Mouse (Mus musculus): Measurements from ENCODE around the gene Arl5c.
A peak's percentile ranks its signal among the peaks of the same experiment; 100 is the strongest.

Arl5c gene

DNA sequence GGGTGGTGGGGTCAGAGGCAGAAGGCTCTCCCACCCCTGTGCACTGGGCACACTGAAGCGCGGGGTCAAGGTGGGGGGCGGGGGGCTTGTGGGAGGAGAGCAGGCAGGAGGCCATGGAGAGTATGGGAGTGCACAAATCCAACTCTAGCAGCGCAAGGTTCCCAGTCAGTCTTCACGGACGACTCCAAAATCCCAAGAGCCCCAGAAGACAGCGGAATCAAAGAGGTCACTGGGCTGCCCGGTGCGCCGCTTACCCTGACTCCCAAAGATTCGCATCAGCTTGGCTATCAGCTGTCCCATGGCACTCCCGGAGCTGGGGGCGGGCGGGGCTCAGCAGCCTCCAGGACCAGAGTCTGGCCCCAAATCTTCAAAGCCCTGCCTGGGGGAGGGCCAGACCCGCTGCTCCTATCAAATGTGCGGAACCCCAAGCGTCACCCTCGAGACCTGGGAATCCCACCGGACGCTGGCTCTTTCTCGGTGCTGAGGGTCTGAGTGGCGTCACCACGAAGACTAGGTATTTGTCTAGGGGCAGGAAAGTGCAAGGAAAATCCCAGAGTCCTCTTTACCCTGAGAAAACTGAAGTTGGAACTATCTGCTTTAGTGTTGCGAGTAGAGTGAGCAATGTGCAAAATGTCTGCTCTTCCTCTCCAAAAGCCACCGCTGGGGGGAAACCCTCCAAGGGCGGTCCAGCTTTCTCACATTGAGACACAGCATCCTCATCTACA, at the start of gene Arl5c:
Gene Arl5c (minus strand): TSS at position 618 of the 725 bp plus-strand sequence.
- DNase-seq (ENCODE audit: low read depth) = no peak

DNA sequence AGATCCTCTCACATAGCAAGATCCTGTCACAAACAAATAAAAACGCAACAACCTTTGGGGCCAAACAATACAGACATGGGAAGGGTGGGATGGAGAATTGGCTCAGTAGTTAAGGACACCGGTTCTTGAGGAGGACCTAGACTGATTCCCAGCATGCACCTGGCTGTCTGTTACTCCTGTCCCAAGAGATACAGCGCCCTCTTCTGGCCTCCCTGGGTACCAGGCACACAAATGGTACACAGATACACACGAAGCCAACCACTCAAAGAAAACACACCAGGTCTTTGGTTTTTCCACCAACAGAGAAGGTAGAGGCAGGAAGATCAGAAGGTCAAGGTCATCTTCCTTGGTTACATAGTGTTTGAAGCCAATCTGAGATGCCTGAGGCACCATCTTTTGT, 49.6 kb upstream of the Arl5c start:
- no peak for DNase-seq (ENCODE audit: low read depth)

DNA sequence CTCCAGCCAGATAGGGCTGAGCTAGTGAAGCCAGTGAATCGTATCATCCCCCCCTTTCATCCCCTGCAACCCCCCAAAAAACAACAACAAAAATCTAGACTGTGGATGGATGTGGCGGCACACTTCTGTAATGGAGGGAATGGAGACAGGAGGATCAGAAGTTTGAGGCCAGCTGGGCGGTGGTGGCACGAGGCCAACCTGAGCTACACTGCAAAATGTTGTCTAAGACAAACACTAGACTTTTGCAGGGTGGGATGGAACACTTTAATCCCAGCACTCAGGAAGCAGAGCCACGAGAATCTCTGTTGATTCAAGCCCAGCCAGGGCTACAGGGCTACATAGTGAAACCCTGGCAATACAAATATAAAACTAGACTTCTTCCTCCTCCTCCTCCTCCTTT, 48.1 kb upstream of the Arl5c start:
- no peak for DNase-seq (ENCODE audit: low read depth)

DNA sequence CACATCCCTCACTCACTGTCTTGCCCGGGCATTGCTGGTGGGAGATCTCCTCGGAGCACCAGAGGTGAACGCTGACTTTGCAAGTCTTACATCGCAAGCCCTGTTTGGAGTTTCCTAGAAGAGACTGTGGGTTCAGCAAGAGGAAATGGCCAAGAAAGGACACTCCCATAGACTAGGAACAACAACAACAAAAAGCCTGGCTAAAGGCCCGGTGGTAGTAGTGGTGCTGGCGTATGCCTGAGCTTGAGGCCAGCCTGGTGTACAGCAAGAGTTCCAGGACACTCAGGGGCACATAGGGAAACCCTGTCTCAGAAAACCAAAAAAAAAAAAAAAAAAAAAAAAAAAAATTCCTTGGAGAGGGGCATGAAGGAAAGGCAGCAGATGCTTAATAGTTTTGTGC, 46.8 kb upstream of the Arl5c start:
- no peak for DNase-seq (ENCODE audit: low read depth)

DNA sequence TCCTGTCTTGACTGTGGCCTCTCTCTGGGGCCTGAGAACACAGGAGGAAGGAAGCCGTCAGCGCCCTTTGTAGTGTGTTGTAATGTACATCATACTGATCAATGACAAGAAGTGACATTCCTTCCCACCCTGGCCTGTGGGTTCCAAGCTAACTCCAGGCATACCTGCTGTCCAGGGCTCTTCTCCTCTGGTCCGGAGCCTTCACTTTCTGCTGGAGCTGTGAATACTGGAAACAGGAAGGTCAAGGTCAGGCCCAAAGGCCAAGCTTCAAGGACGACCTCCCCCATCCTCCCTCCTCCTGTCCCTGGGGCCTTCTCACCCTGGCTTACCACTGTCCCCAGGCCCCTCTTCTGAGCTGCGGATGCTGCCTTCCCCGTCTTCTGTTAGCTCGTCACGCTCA, 45.0 kb upstream of the Arl5c start:
- DNase-seq (ENCODE audit: low read depth) = no peak

DNA sequence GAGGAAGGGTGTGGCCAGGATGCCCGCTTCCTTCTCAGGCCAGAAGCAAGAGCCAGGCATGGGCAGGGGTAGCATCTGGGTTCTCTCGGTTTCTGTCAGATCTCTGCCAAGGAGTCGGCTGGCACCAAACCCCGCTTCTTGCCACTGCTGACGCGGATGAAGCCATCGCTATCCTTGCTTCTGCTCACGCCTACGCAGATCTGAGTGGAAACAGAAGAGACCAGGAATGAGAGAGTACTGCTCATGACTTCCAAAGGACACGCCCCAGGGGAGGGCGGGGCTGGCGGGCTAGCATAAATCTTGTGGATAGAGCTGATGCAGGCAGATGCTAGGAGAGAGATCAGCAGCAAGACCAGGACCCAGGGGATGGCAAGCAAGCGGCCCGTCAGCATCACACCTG, 41.9 kb upstream of the Arl5c start:
- no peak for DNase-seq (ENCODE audit: low read depth)

DNA sequence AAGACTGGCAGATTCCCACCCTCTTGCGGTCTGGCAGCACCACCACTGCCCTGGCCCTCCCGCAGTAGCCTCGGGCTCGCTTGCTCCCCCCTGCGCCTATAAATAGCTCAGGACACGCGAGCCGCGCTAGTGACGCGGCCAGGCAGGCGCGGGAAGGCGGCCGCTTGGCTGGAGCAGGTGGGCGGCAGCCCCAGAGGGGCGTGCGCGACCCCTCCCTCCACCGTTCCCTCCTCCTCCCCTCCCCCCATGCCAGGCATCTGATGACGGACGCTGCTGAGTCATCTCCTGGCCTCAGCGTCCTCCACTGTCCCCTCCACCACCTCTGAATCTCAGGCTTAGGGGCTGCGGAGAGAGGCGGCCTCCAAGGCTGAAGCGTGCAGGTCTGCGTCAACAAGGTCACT, 40.0 kb upstream of the Arl5c start:
- DNase-seq (ENCODE audit: low read depth) = no peak

DNA sequence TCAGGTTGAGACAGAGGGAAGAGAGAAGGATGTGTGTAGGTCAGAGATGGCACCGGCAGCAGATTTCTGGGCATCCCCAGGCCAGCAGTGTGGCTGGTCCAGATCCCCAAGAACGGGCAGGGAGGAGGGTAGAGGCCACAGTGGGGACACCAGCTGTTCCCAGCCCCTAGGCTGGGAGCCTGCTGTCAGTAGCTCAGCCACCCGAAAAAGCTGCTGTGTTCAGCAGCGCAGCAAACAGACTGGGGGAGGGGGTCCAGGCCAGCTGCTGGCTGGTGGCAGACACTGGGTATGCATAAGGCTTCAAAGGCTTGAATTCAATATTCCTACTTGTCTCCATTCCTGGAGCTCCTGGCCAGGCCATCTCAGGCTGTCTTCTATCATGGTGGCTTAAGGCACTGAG, 38.9 kb upstream of the Arl5c start:
- no peak for DNase-seq (ENCODE audit: low read depth)

DNA sequence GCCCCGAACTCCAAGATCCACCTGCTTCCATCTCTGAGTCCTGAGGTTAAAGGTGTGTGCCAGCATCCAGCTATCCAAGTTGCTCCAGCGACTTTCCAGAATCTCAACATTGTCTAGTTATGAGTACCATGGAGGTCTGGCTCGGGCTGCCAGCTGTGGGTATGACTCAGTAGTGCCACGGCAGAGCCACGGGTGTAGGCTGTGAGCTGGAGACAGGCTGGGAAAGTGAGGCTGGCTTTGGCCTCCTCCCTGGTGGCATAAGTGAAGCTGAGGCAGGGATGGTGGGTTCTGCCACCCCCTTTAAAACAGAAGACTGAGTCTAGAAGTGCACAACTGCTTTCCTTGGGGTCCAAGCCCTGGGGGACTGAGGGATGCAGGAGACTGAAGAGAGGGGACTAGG, 38.1 kb upstream of the Arl5c start:
- DNase-seq (ENCODE audit: low read depth) = no peak

DNA sequence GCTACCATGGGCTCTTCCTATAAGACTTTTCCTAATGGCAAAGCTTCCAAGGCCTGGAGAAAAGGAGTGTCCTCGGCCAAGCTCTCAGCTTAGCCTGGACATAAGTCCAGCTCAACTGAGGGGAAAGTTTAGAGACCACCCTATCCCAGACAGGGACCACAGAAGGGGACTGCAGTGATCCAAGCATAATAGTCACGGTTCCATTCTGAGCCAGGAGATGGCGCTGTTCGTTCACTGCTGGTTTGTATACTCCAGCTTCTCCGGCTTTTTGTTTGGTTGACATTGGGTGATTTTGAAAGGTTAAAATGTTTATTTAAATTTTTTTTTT, 35.4 kb upstream of the Arl5c start:
- no peak for DNase-seq (ENCODE audit: low read depth)

DNA sequence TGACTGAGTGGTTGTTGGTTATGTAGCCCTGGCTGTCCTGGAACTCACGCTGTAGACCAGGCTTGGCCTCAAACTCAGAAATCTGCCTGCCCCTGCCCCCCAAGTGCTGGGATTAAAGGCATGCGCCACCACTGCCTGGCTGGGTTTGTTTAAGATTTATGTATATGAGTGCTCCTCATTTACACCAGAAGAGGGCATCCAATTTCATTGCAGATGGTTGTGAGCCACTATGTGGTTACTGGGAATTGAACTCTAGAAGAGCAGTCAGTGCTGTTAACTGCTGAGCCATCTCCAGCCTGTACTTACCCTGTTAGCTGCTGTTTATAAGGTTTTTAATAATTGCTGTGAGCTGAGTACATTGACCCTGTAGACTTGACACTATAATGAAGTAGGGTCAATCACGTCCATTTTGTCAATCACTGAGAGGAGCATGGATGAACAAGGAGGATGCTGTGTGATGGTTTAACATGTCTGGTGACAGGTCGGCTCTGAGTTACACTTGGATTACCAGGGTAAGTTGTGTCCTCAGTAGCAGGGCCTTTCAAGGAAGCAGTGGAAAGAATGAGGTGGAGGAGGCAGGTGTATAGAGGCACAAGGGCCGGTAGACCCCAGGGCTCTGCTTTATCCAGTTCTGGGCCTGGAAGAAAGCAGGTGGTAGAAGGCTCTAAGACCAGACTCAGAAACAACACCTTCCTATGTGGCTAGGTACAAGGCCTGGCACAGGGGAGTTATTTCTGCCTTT, 34.9 kb upstream of the Arl5c start:
- DNase-seq (ENCODE audit: low read depth) = no peak

DNA sequence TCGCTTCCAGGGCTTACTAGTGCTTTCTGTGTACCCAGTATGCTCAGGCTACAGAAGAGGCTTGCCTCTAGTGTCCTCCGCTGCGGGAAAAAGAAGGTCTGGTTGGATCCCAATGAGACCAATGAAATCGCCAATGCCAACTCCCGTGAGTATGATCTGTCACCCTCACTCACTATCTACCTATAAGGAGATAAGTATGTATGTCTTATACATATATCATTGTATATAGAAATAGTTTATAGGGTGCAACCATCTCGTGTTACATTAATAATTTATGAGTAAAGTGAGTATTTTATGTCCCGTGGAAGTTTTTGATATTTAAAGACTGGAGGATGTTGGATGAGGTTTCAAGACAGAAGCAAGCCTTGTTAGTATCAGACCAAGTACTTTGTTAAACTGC, 31.8 kb upstream of the Arl5c start:
- DNase-seq (ENCODE audit: low read depth) = no peak

DNA sequence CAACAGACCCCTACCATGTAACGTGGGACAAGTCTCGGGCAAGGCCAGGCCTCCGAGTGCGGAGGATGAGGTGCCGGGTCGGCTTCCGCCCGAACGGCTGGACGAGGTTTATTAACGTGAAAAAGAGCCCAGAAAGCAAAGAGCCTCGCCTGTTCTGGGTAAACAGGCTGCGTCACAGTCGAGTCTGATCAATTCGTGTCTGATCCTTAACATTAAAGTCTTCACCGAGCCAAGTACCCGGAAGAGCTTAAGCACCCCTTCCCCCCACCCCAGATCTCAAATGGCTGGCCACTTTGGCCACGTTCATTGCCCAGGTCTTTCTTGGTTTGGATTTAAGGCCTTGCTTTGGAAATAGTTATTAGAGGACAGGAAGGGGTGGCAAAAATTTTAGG, 31.3 kb upstream of the Arl5c start:
- DNase-seq (ENCODE audit: low read depth) = no peak

DNA sequence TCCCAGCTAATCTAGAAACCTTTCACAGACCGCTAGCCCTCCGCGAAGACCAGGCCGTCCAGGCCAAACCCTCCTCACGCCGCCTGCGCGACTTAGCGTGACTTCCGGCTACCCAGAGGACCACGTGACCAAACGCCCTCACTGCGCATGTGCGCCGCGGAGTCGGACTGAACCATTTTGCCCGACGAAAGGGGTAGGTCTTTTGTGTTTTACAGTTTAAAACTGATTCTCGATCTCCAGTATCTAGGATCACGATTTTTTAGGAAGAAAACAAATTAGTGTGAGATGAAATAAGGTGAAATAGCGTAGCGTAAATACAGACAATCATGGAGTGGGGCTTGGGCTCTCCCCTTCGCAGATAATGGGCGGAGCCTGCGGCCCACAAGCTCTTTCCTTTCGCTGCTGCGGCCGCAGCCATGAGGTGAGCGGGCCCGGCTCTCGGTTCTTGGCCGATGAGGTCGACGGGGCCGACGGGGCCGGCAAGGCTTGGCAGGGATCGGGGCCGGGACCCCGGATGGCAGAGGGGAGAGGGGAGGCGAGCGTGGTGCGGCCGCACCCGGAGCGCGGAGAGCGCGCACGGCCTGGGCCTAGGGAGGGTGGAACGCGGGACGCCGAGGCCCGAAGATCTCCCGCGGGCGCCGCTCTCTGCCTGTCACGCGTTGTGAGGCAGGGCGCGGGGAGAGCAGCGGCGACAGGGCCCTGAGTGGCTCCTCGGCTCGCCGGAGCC, 30.8 kb upstream of the Arl5c start, which contains the start of gene Rpl19:
Gene Rpl19 (plus strand): TSS at position 141 of the 727 bp plus-strand sequence.
- peak; percentile 78 for DNase-seq (ENCODE audit: low read depth)

DNA sequence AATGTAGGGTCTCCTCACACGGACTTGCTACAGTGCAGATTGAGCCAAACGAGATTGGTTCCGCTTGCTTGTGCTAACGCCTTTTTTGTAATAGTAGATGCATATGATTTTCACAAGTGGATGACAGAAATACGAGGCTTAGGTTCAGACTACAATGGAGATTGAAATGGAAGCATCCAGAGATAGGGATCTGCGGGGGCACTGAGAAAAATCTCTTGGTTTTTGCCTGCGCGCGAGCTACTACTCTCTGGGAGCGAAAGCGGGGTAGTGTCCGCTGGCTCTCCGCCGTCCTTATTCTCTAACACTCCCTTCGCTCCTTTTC, 30.2 kb upstream of the Arl5c start:
- DNase-seq (ENCODE audit: low read depth) = no peak

DNA sequence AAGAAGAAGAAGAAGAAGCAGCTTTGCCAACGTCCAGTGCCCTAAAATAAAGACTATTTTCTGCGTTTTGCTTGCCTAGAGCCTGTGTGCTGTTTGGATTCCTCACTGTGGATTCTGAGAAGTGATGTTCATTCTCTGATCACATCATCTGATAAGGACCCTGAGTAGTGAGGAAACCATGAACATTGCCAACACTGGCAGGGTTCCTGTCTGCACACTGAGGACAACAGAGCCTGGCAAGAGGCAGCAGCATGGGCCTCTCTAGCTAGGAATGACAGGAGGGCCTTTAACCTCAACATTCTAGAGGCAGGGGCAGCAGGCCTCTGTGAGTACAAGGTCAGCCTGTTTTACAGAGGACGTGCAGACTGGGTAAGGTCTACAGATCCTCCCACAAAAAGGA, 28.5 kb upstream of the Arl5c start:
- no peak for DNase-seq (ENCODE audit: low read depth)

DNA sequence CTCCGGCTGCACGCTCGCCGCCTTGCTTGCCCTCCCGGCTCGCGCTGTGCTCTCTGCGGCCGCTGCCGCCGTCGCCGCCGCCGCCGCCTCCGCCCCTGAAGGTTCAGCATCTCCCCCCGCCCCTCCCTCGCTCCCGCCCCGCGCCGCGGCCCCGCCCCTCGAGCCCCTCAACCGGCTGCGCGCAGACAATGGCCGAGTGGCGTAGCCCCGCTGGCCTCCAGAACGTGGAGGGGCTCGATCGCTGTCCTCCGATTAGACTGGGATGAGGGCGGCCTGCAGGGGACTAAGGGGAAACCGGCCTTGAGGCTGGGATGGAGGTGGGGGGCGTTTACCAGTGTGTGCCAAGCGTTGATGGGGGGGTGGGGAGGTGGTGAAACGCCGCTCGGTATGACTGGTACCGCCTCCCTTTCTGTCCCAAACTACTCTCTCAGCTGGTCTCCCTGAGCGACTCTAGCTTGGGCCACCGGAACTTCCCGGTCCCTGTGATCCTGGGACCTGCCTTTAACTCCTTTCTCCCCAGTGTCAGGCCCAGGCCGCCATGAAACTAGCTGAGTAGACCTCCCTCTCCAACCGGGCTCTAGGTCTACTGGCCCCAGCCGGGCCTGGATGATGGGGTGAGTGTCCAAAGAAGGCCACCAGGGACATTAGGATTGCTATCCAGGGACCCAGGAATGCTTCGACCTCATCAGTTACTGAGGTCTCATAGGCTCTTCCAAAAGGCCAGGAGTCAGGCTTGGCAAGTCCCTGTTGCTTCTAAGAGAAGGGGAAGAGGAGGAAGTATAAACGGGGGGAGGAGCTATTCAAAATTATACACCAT, 26.8 kb upstream of the Arl5c start, which contains the start of gene Cacnb1:
Gene Cacnb1 (minus strand): TSS at position 480 of the 817 bp plus-strand sequence.
- DNase-seq (ENCODE audit: low read depth) = no peak

DNA sequence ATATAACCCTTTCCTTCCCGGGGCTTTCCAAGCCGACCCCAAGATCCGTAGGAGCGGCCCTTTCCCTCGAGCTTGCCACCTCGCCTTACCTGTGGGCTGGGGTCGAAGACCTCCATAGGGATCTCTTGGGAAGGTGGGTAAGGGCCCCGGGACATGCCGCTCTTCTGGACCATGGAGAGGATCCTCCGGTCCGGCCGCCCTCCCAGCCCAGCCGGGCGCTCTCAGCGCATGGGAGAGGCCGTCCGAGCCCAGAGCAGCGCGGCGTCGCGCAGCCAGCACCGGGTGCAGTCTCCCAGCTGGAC, 26.2 kb upstream of the Arl5c start:
- DNase-seq (ENCODE audit: low read depth) = no peak

DNA sequence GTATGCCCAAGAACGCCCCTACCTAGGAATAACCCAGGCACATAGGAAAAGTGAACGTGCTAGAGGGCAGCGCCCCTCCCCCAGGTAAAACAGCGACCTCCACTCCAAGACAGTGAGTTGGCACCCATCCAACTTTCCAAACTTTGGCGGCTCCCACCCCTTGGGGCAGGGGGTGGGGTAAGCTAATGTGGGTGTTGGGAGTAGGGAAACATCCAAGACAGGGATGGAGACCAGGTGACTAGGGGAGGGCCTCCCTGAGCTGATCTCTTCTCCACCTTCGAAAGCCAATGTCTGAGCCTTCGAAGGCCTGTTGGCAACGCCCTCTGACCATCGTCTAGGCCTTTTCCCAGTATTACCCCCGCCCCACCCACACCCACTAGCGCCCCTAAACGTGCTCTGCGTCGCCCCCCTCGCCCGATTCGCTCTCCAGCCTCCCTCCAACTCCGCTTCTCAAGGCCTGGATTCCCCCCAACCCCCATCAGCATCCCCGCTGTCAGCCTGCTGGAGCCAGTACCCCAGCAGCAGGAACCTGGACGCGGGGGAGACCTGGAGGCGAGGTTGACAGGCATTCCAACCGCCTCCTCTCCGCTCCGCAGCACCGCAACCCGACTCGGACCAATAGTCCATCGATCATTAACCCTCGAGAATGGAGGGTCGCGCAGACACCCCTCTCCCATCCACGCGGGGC, 25.7 kb upstream of the Arl5c start:
- DNase-seq (ENCODE audit: low read depth) = no peak

DNA sequence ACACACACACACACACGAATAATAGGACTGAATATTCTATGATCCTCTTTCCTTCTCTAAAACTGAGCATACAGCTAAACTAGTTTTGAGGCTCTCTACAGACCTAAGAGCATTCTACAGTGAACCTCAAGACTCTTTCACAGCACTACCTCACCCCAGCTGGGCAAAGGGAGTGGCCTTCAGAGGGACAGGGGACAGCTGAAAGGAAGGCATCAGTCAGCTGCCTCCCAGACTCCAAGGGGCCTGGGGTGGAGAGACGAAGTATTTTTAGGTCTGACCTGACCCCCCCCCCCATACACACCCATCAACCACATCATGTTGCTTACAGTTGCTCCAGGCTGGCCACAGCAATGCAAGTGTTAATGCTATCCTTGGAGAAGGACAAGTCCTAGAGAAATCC, 25.1 kb upstream of the Arl5c start:
- DNase-seq (ENCODE audit: low read depth) = no peak

DNA sequence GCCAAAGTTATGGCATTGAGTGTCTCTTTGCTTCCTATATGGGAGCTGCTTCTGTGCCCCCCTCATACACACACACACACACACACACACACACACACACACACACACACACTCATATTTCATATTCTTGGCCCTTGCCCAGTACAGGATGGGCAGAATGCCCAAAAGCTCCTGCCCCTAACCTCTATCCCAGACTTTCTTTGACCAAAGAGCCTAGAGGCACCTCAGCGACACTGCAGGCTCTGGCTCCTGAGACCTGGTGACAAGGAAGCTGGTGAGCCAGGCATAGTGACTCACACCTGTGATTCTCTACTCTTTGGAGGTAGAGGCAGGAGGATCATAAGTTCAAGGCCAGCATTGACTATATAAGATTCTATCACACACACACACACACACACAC, 24.7 kb upstream of the Arl5c start:
- DNase-seq (ENCODE audit: low read depth) = no peak

All from fibroblast of lung, adult 2 months (primary cell).